Mouse (Mus musculus) hindbrain, embryonic 13.5 days (tissue): ENCODE results near the gene Mif4gd. TPM values are rescaled to one million over a fixed set of nuclear protein-coding genes. Genes with fewer than 3 reads are reported as not detected.

ENCODE experiments used
- ATAC-seq: fragments of 200-750 bp; cut with Nextera tagmentation; 2 replicates; pipeline ENCODE4 v1.8.0; 2017; ENCODE audit warnings: moderate TSS enrichment; ENCODE audit not compliant: low FRiP score
- H3K27ac ChIP-seq: fragments of 300-500 bp; sonication (generic); 2 replicates; pipeline ENCODE4 v1.5.1; 2015; ENCODE audit warnings: inconsistent platforms, mild to moderate bottlenecking, moderate library complexity
- H3K27me3 ChIP-seq: fragments of 300-500 bp; sonication (generic); 2 replicates; pipeline ENCODE4 v1.6.1; 2015; ENCODE audit warnings: mild to moderate bottlenecking, inconsistent platforms
- H3K36me3 ChIP-seq: fragments of 300-500 bp; sonication (generic); 2 replicates; pipeline ENCODE4 v1.6.1; 2015; ENCODE audit warnings: mild to moderate bottlenecking, inconsistent platforms
- H3K4me1 ChIP-seq: fragments of 300-500 bp; sonication (generic); replicated peaks from 2 replicates; pipeline ENCODE4 v1.6.1; 2015; ENCODE audit warnings: inconsistent platforms
- H3K4me2 ChIP-seq: fragments of 300-500 bp; sonication (generic); 2 replicates; pipeline ENCODE4 v1.6.1; 2015; ENCODE audit warnings: inconsistent platforms, mild to moderate bottlenecking, moderate library complexity
- H3K4me3 ChIP-seq: fragments of 300-500 bp; sonication (generic); 2 replicates; pipeline ENCODE4 v1.5.1; 2015; ENCODE audit warnings: mild to moderate bottlenecking, inconsistent platforms
- H3K9ac ChIP-seq: fragments of 300-500 bp; sonication (generic); 2 replicates; pipeline ENCODE4 v1.6.1; 2015; ENCODE audit warnings: mild to moderate bottlenecking, inconsistent platforms
- H3K9me3 ChIP-seq: fragments of 300-500 bp; sonication (generic); 2 replicates; pipeline ENCODE4 v1.6.1; 2016; ENCODE audit warnings: inconsistent platforms
- WGBS: fragments of 180-500 bp; shearing (Covaris S2); methylation state at CpG from one replicate; pipeline ENCODE4 v1.1.7; 2015; 5-methylcytosine and 5-hydroxymethylcytosine counted together
- polyA plus RNA-seq: library from polyadenylated mRNA; unstranded; fragments of >200 nt; fragmentation: Nextera tagmentation; extraction: Ambion mirVana; gene quantifications from 2 replicates; pipeline ENCODE4 v1.2.1, GENCODE M21; 2015

Gene Mif4gd
- polyA plus RNA-seq, 1 experiment from 2014 or later: 11.3 TPM

- peaks cover 55% of the 10 kb centered on the region for H3K36me3 ChIP-seq
Observed at GRCm38 (mm10) chr11:115604304-115604696, 8.5 kb downstream of the Mif4gd start.

GRCm38 (mm10) chr11:115603476-115604303 is 9.1 kb downstream of the Mif4gd start, which contains the start of the genes Mrps7 and Gga3:
Gene Mrps7, plus strand, starts transcription at chr11:115603925.
Gene Gga3, minus strand, starts transcription at chr11:115604051.
- Histone ChIP-seq H3K4me3 (peak within 1 kb of the TSS; percentile 98), H3K36me3 (peaks cover 54% of the 10 kb centered on the region), H3K27me3 (no peaks in the 10 kb centered on the region), H3K4me1 (peaks cover 40% of the 10 kb centered on the region), H3K9ac (peak within 1 kb of the TSS; percentile 98), H3K9me3 (no peaks in the 10 kb centered on the region), H3K4me2 (peak within 1 kb of the TSS; percentile 92), H3K27ac (peak within 1 kb of the TSS; percentile 93)
- WGBS: under 1% methylated on average over 83 of the region's 93 CpGs
- peak; percentile 97 for ATAC-seq

More at GRCm38 (mm10) chr11:115604304-115604696, 8.5 kb downstream of the Mif4gd start:
- Histone ChIP-seq H3K4me2 (peak overlapping the region; percentile 92), H3K9me3 (no peaks in the 10 kb centered on the region), H3K9ac (peak overlapping the region; percentile 98), H3K27ac (peak overlapping the region; percentile 93), H3K27me3 (no peaks in the 10 kb centered on the region), H3K4me3 (peak overlapping the region; percentile 98), H3K4me1 (peaks cover 40% of the 10 kb centered on the region)
- ATAC-seq: peak; percentile 40
- under 1% methylated on average over 26 of the region's 26 CpGs for WGBS

DNA sequence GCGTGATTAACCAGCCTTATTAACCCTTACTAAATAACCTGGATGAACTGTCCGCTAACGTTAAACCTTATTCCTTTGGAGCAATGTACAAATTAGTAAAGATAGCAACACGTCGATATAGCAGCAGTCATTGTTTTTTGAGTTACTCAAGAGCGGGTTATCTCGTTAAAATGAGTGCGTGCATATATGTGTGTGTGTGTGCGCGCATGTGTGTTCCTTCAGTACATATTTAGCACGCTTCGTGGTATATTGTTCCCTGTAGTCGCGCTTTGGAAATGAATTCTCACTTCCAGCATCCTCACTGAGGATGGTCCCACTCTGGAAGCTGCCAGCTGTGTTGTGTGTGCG is 9.7 kb downstream of the Mif4gd start:
- peak overlapping the region; percentile 98 for H3K4me3 ChIP-seq
- no peaks in the 10 kb centered on the region for H3K9me3 ChIP-seq
- H3K36me3 ChIP-seq: peaks cover 48% of the 10 kb centered on the region
- ATAC-seq: no peak
- H3K4me1 ChIP-seq: peaks cover 40% of the 10 kb centered on the region
- peak overlapping the region; percentile 98 for H3K9ac ChIP-seq
- WGBS: 7% methylated on average over 15 of the region's 15 CpGs
- H3K27ac ChIP-seq: peak overlapping the region; percentile 93
- H3K4me2 ChIP-seq: peak overlapping the region; percentile 92
- H3K27me3 ChIP-seq: no peaks in the 10 kb centered on the region

GRCm38 (mm10) chr11:115601174-115601573 is 11.6 kb downstream of the Mif4gd start:
- peaks cover 40% of the 10 kb centered on the region for H3K4me1 ChIP-seq
- ATAC-seq: no peak
- H3K4me2 ChIP-seq: no peak overlapping the region
- WGBS: 94% methylated on average over 4 of the region's 4 CpGs
- H3K27ac ChIP-seq: no peak overlapping the region
- no peaks in the 10 kb centered on the region for H3K9me3 ChIP-seq
- H3K27me3 ChIP-seq: no peaks in the 10 kb centered on the region
- no peak overlapping the region for H3K9ac ChIP-seq
- H3K4me3 ChIP-seq: no peak overlapping the region
- peaks cover 42% of the 10 kb centered on the region for H3K36me3 ChIP-seq

- Histone ChIP-seq H3K27ac (no peak overlapping the region), H3K27me3 (no peaks in the 10 kb centered on the region), H3K36me3 (peaks cover 42% of the 10 kb centered on the region), H3K9me3 (no peaks in the 10 kb centered on the region), H3K9ac (no peak overlapping the region), H3K4me2 (no peak overlapping the region), H3K4me1 (peaks cover 38% of the 10 kb centered on the region), H3K4me3 (no peak overlapping the region)
- WGBS: 98% methylated on average over 15 of the region's 15 CpGs
- no peak for ATAC-seq
Observed at GRCm38 (mm10) chr11:115600743-115601142, 12.0 kb downstream of the Mif4gd start.

GRCm38 (mm10) chr11:115599722-115600121 is 13.0 kb downstream of the Mif4gd start:
- 95% methylated on average over 7 of the region's 7 CpGs for WGBS
- Histone ChIP-seq H3K9me3 (no peaks in the 10 kb centered on the region), H3K27me3 (no peaks in the 10 kb centered on the region), H3K4me3 (no peak overlapping the region), H3K9ac (no peak overlapping the region), H3K4me1 (peaks cover 28% of the 10 kb centered on the region), H3K27ac (no peak overlapping the region), H3K36me3 (peaks cover 48% of the 10 kb centered on the region), H3K4me2 (no peak overlapping the region)
- no peak for ATAC-seq

DNA sequence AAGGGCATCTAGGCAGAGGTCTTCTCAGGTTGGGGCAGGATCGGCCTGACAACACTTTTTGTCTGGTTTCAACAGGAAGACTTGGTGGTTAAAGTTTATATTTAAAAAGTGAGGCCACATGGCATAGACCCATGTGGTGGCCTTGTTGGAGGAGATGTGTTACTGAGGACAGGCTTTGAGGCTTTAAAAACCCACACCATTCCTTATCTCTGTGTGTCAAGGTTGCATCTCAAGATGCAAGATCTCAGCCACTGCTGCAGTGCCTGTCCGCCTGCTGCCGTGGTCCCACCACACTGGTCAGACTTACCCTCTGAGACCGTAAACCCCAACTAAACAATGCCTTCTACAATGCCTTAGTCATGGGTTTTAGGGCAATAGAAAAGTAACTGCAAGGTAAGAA is 14.5 kb downstream of the Mif4gd start:
- Histone ChIP-seq H3K27me3 (no peaks in the 10 kb centered on the region), H3K4me1 (peaks cover 24% of the 10 kb centered on the region), H3K9ac (no peak overlapping the region), H3K9me3 (no peaks in the 10 kb centered on the region), H3K4me3 (no peak overlapping the region), H3K36me3 (peaks cover 61% of the 10 kb centered on the region), H3K4me2 (no peak overlapping the region), H3K27ac (no peak overlapping the region)
- no peak for ATAC-seq
- 95% methylated on average over 4 of the region's 4 CpGs for WGBS

- ATAC-seq: no peak
- no peak overlapping the region for H3K4me3 ChIP-seq
- H3K4me1 ChIP-seq: no peaks in the 10 kb centered on the region
- H3K27me3 ChIP-seq: no peaks in the 10 kb centered on the region
- WGBS: 98% methylated on average over 3 of the region's 3 CpGs
- H3K4me2 ChIP-seq: no peak overlapping the region
- no peaks in the 10 kb centered on the region for H3K9me3 ChIP-seq
- no peak overlapping the region for H3K27ac ChIP-seq
- no peak overlapping the region for H3K9ac ChIP-seq
- peaks cover 83% of the 10 kb centered on the region for H3K36me3 ChIP-seq
Observed at GRCm38 (mm10) chr11:115595209-115595608, 17.6 kb downstream of the Mif4gd start.

DNA sequence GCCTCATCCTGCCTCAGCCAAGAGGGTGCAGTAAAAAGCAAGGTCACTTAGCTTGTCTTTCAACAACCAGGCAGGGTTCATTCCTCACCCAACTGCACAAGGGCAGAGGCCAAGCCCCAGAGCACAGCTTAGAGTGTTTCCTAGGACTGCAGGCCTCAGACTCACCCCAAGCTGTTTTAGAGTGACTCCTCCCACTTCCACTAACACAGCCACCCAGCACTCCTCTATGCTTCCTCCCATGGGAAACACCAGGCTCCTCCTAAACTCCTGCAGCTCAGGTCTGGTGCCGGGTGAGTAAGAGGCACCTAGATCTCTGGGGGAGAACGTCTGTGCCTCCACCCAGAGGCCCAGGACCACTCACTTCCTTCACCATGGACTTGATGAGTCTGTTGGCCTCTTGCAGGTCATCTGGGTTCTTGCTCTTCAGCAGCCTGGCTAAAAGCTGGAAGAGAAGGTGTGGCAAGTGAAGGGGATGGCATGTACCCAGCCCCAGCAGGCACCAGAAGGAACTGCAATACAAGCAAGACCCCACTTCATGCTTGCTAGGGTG is 22.2 kb downstream of the Mif4gd start:
- Histone ChIP-seq H3K4me1 (no peaks in the 10 kb centered on the region), H3K4me3 (no peak overlapping the region), H3K4me2 (no peak overlapping the region), H3K9ac (no peak overlapping the region), H3K36me3 (peaks cover 94% of the 10 kb centered on the region), H3K27ac (no peak overlapping the region), H3K9me3 (no peaks in the 10 kb centered on the region), H3K27me3 (no peaks in the 10 kb centered on the region)
- 93% methylated on average over 2 of the region's 2 CpGs for WGBS
- no peak for ATAC-seq

DNA sequence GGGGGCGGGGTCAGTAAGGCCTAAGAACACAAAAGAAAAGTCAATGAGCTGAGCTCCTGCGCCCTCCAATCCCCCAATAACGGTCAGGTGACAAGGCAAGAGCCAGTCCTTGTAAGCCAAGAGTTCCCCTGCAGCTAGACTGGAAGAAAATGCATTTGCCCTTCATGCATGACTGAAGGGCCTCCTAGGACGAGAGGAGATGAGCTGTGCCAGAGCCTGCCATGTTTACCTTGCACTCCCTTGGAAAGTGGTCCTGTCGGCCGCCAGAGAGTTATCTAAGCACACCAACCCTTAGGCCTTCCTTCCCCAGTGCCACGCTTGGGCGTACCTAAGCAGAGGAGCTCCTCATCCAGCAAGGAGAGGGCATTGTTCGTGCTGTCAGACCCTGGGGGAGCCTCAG is 24.8 kb downstream of the Mif4gd start:
- Histone ChIP-seq H3K27ac (no peak overlapping the region), H3K4me1 (no peaks in the 10 kb centered on the region), H3K36me3 (peaks cover 97% of the 10 kb centered on the region), H3K4me3 (no peak overlapping the region), H3K9ac (no peak overlapping the region), H3K9me3 (no peaks in the 10 kb centered on the region), H3K4me2 (no peak overlapping the region), H3K27me3 (no peaks in the 10 kb centered on the region)
- no peak for ATAC-seq
- 87% methylated on average over 9 of the region's 9 CpGs for WGBS

GRCm38 (mm10) chr11:115586403-115586802 is 26.4 kb downstream of the Mif4gd start:
- 92% methylated on average over 9 of the region's 9 CpGs for WGBS
- H3K4me1 ChIP-seq: no peaks in the 10 kb centered on the region
- H3K36me3 ChIP-seq: peaks cover 97% of the 10 kb centered on the region
- H3K4me3 ChIP-seq: no peak overlapping the region
- no peaks in the 10 kb centered on the region for H3K9me3 ChIP-seq
- no peak overlapping the region for H3K4me2 ChIP-seq
- H3K9ac ChIP-seq: no peak overlapping the region
- no peak for ATAC-seq
- no peak overlapping the region for H3K27ac ChIP-seq
- no peaks in the 10 kb centered on the region for H3K27me3 ChIP-seq

DNA sequence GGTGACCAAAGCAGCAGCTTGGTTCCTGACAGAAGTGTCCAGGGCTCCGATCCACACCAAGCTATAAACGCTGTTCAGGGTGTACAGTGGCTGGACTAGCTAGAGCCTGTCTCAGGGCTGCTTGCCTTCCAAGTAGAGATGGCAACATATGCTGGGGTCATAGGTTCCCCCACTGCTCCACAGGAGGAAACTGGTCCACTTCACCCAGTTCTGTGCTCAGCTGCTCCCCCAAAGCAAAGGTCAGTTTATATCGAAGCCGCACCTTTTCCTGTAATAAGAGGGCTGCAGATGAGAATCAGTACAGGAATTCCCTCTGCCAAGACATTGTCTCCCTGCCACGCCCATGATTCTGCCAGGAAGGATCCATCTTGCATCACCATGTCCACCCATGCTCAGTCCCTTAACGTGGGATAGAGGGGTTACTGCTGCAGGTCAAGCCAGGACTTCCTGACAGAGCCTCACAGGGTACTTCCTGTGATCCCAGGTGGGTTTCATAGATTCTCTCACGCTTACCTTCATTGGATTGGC is 27.1 kb downstream of the Mif4gd start:
- no peak overlapping the region for H3K27ac ChIP-seq
- H3K9ac ChIP-seq: no peak overlapping the region
- peaks cover 97% of the 10 kb centered on the region for H3K36me3 ChIP-seq
- no peaks in the 10 kb centered on the region for H3K27me3 ChIP-seq
- H3K4me3 ChIP-seq: no peak overlapping the region
- no peak overlapping the region for H3K4me2 ChIP-seq
- 92% methylated on average over 7 of the region's 7 CpGs for whole genome bisulfite sequencing
- H3K4me1 ChIP-seq: no peaks in the 10 kb centered on the region
- no peaks in the 10 kb centered on the region for H3K9me3 ChIP-seq
- no peak for ATAC-seq
